Mouse (Mus musculus) erythroblast, embryonic 14.5 days (primary cell): ENCODE results near the gene Kif1b.

Source experiments
- GATA1 ChIP-seq: IDR thresholded peaks from 2 replicates; pipeline ENCODE4 v1.6.1; 2012; ENCODE audit warnings: low read length, inconsistent platforms, mixed read lengths
- TAL1 ChIP-seq: IDR thresholded peaks from 3 replicates; pipeline ENCODE4 v1.6.1; 2012; ENCODE audit warnings: low read length, inconsistent platforms, mixed read lengths

DNA sequence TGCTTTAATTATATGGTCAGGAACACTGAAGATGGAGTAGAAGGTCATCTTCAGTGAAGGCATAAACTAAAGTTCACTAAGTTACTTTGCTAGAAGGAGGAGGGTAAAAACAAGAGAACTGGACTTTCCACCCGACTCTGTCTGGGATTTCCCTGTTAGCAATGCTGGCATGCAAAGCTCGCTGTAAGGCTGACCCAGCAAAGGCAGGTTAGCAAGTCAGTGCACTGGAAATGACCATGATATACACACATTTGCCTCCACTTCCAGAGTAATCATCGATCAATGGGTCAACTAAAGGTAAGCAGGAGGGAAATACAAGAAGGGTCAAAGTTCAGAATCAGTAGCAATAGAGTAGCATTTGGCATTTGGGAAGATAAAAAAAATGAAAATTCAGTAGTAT lies 46.6 kb downstream of the Kif1b start:
- TF ChIP-seq GATA1: no peak
- no peak for TF ChIP-seq TAL1
